Comparison of ENCODE assay signal across 14 mouse cellular contexts in the genomic region with DNA sequence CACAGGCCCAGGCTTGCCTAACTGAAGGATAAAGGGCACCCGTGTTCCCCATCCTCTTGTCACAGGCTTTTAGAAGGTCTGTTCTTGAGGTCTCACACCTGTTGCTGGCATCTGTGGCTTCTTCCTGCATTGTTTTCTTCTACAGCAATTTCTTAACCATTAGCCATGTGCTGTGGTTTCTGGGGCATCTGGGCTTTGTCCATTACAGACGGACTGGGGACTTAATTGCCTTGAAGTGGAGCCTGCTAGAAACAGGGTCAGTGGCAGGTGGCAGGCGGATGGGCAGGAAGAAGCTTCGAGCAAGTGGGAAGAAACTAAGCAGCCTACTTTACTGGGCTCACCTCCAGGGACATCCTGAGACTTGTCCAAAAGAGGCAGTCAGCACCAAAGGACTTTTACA.
DNase-seq lines count a peak whose midpoint lies in the region; ATAC-seq lines count a peak whose summit lies in the region.
"Had no signal": no experiment of that assay in that cellular context is flagged by ENCODE, and none has a peak within 500 bp of the region (broad histone marks: within the 10 kb centered on the region; RNA-seq: fewer than 3 reads in every experiment).

No protein-coding gene starts in this region.

- DNase-seq in embryonic facial prominence, embryonic 14.5 days (ENCODE audit: low spot score): peak; percentile 41
- no peak for DNase-seq in embryonic facial prominence, embryonic 10.5 days (ENCODE audit: low spot score)
- no peak for DNase-seq in liver, embryonic 11.5 days (ENCODE audit: low spot score)
- peak; percentile 82 for DNase-seq in Muller cell, postnatal 12 days (ENCODE audit: inconsistent ontology term)
- DNase-seq in gonadal fat pad, adult 2 months (ENCODE audit: low read depth): peak; percentile 38
- DNase-seq: adrenal gland, adult 2 months had no signal

- H3K27me3 ChIP-seq in embryonic facial prominence, embryonic 14.5 days (replicated peaks; ENCODE audit: control insufficient read depth, insufficient read depth, low read length): no peaks in the 10 kb centered on the region
- H3K27me3 ChIP-seq in embryonic facial prominence, embryonic 10.5 days (replicated peaks; ENCODE audit: low read depth, poor library complexity, severe bottlenecking): no peaks in the 10 kb centered on the region
- no peaks in the 10 kb centered on the region for H3K27me3 ChIP-seq in liver, embryonic 12.5 days (replicated peaks)
- H3K27me3 ChIP-seq in liver, embryonic 11.5 days (replicated peaks; ENCODE audit: control insufficient read depth, insufficient read depth, low read length): no peaks in the 10 kb centered on the region
- no peaks in the 10 kb centered on the region for H3K27me3 ChIP-seq in midbrain, embryonic 15.5 days (replicated peaks)
- H3K27me3 ChIP-seq: embryonic facial prominence, embryonic 15.5 days; forebrain, embryonic 12.5 days; heart, embryonic 13.5 days; hindbrain, embryonic 12.5 days had no signal

- H3K4me3 ChIP-seq in embryonic facial prominence, embryonic 14.5 days (ENCODE audit: low read depth, low read length): no peak overlapping the region
- no peak overlapping the region for H3K4me3 ChIP-seq in embryonic facial prominence, embryonic 10.5 days
- H3K4me3 ChIP-seq in liver, embryonic 12.5 days: no peak overlapping the region
- no peak overlapping the region for H3K4me3 ChIP-seq in liver, embryonic 11.5 days (ENCODE audit: low read depth, low read length)
- H3K4me3 ChIP-seq in midbrain, embryonic 15.5 days: no peak overlapping the region
- H3K4me3 ChIP-seq: embryonic facial prominence, embryonic 15.5 days; forebrain, embryonic 12.5 days; heart, embryonic 13.5 days; hindbrain, embryonic 12.5 days had no signal

- H3K9ac ChIP-seq in embryonic facial prominence, embryonic 14.5 days (ENCODE audit: low read depth, low read length): no peak overlapping the region
- no peak overlapping the region for H3K9ac ChIP-seq in liver, embryonic 12.5 days
- H3K9ac ChIP-seq in liver, embryonic 11.5 days (ENCODE audit: low read depth, low read length): no peak overlapping the region
- H3K9ac ChIP-seq in midbrain, embryonic 15.5 days: no peak overlapping the region
- H3K9ac ChIP-seq: embryonic facial prominence, embryonic 15.5 days; forebrain, embryonic 12.5 days; heart, embryonic 13.5 days; hindbrain, embryonic 12.5 days had no signal

- peaks cover 67% of the 10 kb centered on the region for H3K36me3 ChIP-seq in embryonic facial prominence, embryonic 14.5 days (ENCODE audit: control insufficient read depth, insufficient read depth, low read length)
- H3K36me3 ChIP-seq in embryonic facial prominence, embryonic 10.5 days (replicated peaks): peaks cover 50% of the 10 kb centered on the region
- H3K36me3 ChIP-seq in liver, embryonic 12.5 days: peaks cover 65% of the 10 kb centered on the region
- peaks cover 8% of the 10 kb centered on the region; the same call in 1 of the 2 replicates for H3K36me3 ChIP-seq in liver, embryonic 11.5 days (ENCODE audit: control insufficient read depth, insufficient read depth, low read length)
- peaks cover 16% of the 10 kb centered on the region; the same call in 1 of the 2 replicates for H3K36me3 ChIP-seq in midbrain, embryonic 15.5 days (replicated peaks)

- H3K4me1 ChIP-seq in embryonic facial prominence, embryonic 14.5 days (ENCODE audit: control insufficient read depth, insufficient read depth, low read length): no peaks in the 10 kb centered on the region
- H3K4me1 ChIP-seq in embryonic facial prominence, embryonic 10.5 days: 0 out of 2 replicates have a peak, but pooled peaks cover 8% of the 10 kb centered on the region
- H3K4me1 ChIP-seq in liver, embryonic 12.5 days: no peaks in the 10 kb centered on the region; the same call in 1 of the 2 replicates
- no peaks in the 10 kb centered on the region for H3K4me1 ChIP-seq in liver, embryonic 11.5 days (replicated peaks; ENCODE audit: control insufficient read depth, insufficient read depth, low read length)
- no peaks in the 10 kb centered on the region for H3K4me1 ChIP-seq in midbrain, embryonic 15.5 days
- H3K4me1 ChIP-seq: embryonic facial prominence, embryonic 15.5 days; forebrain, embryonic 12.5 days; hindbrain, embryonic 12.5 days had no signal

- no peaks in the 10 kb centered on the region for H3K9me3 ChIP-seq in embryonic facial prominence, embryonic 14.5 days (ENCODE audit: control insufficient read depth, low read length)
- H3K9me3 ChIP-seq in embryonic facial prominence, embryonic 10.5 days: no peaks in the 10 kb centered on the region
- H3K9me3 ChIP-seq in liver, embryonic 12.5 days (replicated peaks): no peaks in the 10 kb centered on the region
- H3K9me3 ChIP-seq in liver, embryonic 11.5 days (ENCODE audit: control insufficient read depth, low read length): no peaks in the 10 kb centered on the region
- no peaks in the 10 kb centered on the region for H3K9me3 ChIP-seq in midbrain, embryonic 15.5 days
- H3K9me3 ChIP-seq: embryonic facial prominence, embryonic 15.5 days; forebrain, embryonic 12.5 days; heart, embryonic 13.5 days; hindbrain, embryonic 12.5 days had no signal

- WGBS in embryonic facial prominence, embryonic 14.5 days: 55% methylated on average over 4 of the region's 4 CpGs
- 74% methylated on average over 4 of the region's 4 CpGs for WGBS in embryonic facial prominence, embryonic 10.5 days
- 77% methylated on average over 4 of the region's 4 CpGs for WGBS in liver, embryonic 12.5 days (ENCODE audit: insufficient replicate concordance)
- WGBS in liver, embryonic 11.5 days: 74% methylated on average over 4 of the region's 4 CpGs
- 70% methylated on average over 4 of the region's 4 CpGs for WGBS in midbrain, embryonic 15.5 days

- H3K27ac ChIP-seq in embryonic facial prominence, embryonic 14.5 days (replicated peaks; ENCODE audit: low read depth, low read length): no peak overlapping the region
- no peak overlapping the region for H3K27ac ChIP-seq in embryonic facial prominence, embryonic 10.5 days (replicated peaks)
- H3K27ac ChIP-seq in liver, embryonic 12.5 days: 0 out of 2 replicates have a peak overlapping the region, but pooled peaks have one; percentile 13
- H3K27ac ChIP-seq in liver, embryonic 11.5 days (ENCODE audit: low read depth, low read length): no peak overlapping the region
- no peak overlapping the region for H3K27ac ChIP-seq in midbrain, embryonic 15.5 days
- H3K27ac ChIP-seq: forebrain, embryonic 12.5 days; hindbrain, embryonic 12.5 days; kidney, postnatal 0 days had no signal

- 0 out of 2 replicates have a peak, but pooled peaks have one; percentile 31 for ATAC-seq in embryonic facial prominence, embryonic 14.5 days (ENCODE audit: low read depth)
- ATAC-seq in liver, embryonic 12.5 days: no peak
- no peak for ATAC-seq in liver, embryonic 11.5 days (replicated peaks; ENCODE audit: low FRiP score)
- ATAC-seq in midbrain, embryonic 15.5 days (replicated peaks): no peak
- ATAC-seq in erythroblast, adult 5-6 weeks (replicated peaks; ENCODE audit: low FRiP score, poor library complexity, severe bottlenecking): no peak

- no peak overlapping the region for H3K4me2 ChIP-seq in embryonic facial prominence, embryonic 14.5 days (ENCODE audit: low read depth, low read length)
- no peak overlapping the region for H3K4me2 ChIP-seq in liver, embryonic 12.5 days
- H3K4me2 ChIP-seq in liver, embryonic 11.5 days: no peak overlapping the region
- H3K4me2 ChIP-seq in midbrain, embryonic 15.5 days: no peak overlapping the region
- H3K4me2 ChIP-seq: embryonic facial prominence, embryonic 15.5 days; forebrain, embryonic 12.5 days; heart, embryonic 13.5 days; hindbrain, embryonic 12.5 days had no signal

Comparison
In these comparisons a context has a peak if more than half of its experiments do, and no peak if none do; other contexts are left out.
1. DNase-seq: peak in embryonic facial prominence, embryonic 14.5 days (single experiment), Muller cell, postnatal 12 days (single experiment) and gonadal fat pad, adult 2 months (single experiment); none in embryonic facial prominence, embryonic 10.5 days (single experiment) and liver, embryonic 11.5 days (single experiment).